Mouse (Mus musculus) ovary, postnatal 10 days (tissue): ENCODE results near the gene Zfp553.

Source experiments
- DNase-seq: peaks from one replicate; pipeline ENCODE4 v3.0.0; 2022; ENCODE audit warnings: low spot score

Gene Zfp553

GRCm38 (mm10) chr7:127271093-127271492, 38.2 kb downstream of the Zfp553 start:
- DNase-seq, result no peak

- no peak for DNase-seq
Measured at GRCm38 (mm10) chr7:127272566-127272965, 39.7 kb downstream of the Zfp553 start.

- no peak for DNase-seq
Measured at GRCm38 (mm10) chr7:127273118-127273923, 40.5 kb downstream of the Zfp553 start.

- DNase-seq, result peak; percentile 95
Measured at GRCm38 (mm10) chr7:127273925-127274789, 41.3 kb downstream of the Zfp553 start, which contains the start of gene Sephs2. Gene Sephs2, minus strand, starts transcription at chr7:127274055.

- DNase-seq, result no peak
Measured at GRCm38 (mm10) chr7:127276519-127276961, 43.7 kb downstream of the Zfp553 start.

- no peak for DNase-seq
Measured at GRCm38 (mm10) chr7:127278311-127278710, 45.5 kb downstream of the Zfp553 start.

- no peak for DNase-seq
Measured at GRCm38 (mm10) chr7:127280092-127280491, 47.2 kb downstream of the Zfp553 start.

- no peak for DNase-seq
Measured at GRCm38 (mm10) chr7:127281114-127281513, 48.3 kb downstream of the Zfp553 start.

- no peak for DNase-seq
Measured at GRCm38 (mm10) chr7:127282190-127282589, 49.3 kb downstream of the Zfp553 start.

- no peak for DNase-seq
Measured at GRCm38 (mm10) chr7:127285154-127285553, 52.3 kb downstream of the Zfp553 start.
